Mouse (Mus musculus): ENCODE data around the gene 4930595D18Rik. TPM values are rescaled to one million over a fixed set of nuclear protein-coding genes. Genes with fewer than 3 reads are reported as not detected.

4930595D18Rik gene
- not detected in 2 replicates for polyA plus RNA-seq (2015; fragmentation: Nextera tagmentation; extraction: Ambion mirVana)

- H3K4me3 ChIP-seq (ENCODE audit: low read length), result no peak within 1 kb of the TSS
- H3K36me3 ChIP-seq (ENCODE audit: control insufficient read depth, insufficient read depth), result no peaks in the 10 kb centered on the region
- no peaks in the 10 kb centered on the region for H3K9me3 ChIP-seq (replicated peaks; ENCODE audit: control insufficient read depth, low read length)
- peaks cover 7% of the 10 kb centered on the region; the same call in 1 of the 2 replicates for H3K4me1 ChIP-seq (ENCODE audit: control insufficient read depth, insufficient read depth, low read length)
- H3K4me2 ChIP-seq (ENCODE audit: low read depth, low read length), result no peak within 1 kb of the TSS
- 49% methylated on average over 5 of the region's 5 CpGs for WGBS
- no peaks in the 10 kb centered on the region for H3K27me3 ChIP-seq (ENCODE audit: control insufficient read depth, insufficient read depth, low read length)
- no peak for ATAC-seq (replicated peaks; ENCODE audit: extremely low read depth, insufficient read depth, low FRiP score)
- no peak within 1 kb of the TSS for H3K9ac ChIP-seq (ENCODE audit: low read length)
- no peak within 1 kb of the TSS for H3K27ac ChIP-seq (ENCODE audit: low read length)
Observed at GRCm38 (mm10) chr12:111184476-111184875, at the start of gene 4930595D18Rik. TSS of gene 4930595D18Rik (minus strand) at chr12:111184491.

- peaks cover 13% of the 10 kb centered on the region for H3K4me1 ChIP-seq (ENCODE audit: control insufficient read depth, insufficient read depth, low read length)
- no peak overlapping the region for H3K4me3 ChIP-seq (ENCODE audit: low read length)
- H3K9ac ChIP-seq (ENCODE audit: low read length), result no peak overlapping the region
- H3K36me3 ChIP-seq (ENCODE audit: control insufficient read depth, insufficient read depth), result peaks cover 4% of the 10 kb centered on the region; the same call in 1 of the 2 replicates
- no peak overlapping the region for H3K4me2 ChIP-seq (ENCODE audit: low read depth, low read length)
- H3K27ac ChIP-seq (ENCODE audit: low read length), result no peak overlapping the region
- no peaks in the 10 kb centered on the region; the same call in 1 of the 2 replicates for H3K9me3 ChIP-seq (replicated peaks; ENCODE audit: control insufficient read depth, low read length)
- WGBS, result 91% methylated on average over 4 of the region's 4 CpGs
- no peaks in the 10 kb centered on the region for H3K27me3 ChIP-seq (ENCODE audit: control insufficient read depth, insufficient read depth, low read length)
- ATAC-seq (replicated peaks; ENCODE audit: extremely low read depth, insufficient read depth, low FRiP score), result no peak
Observed at GRCm38 (mm10) chr12:111233798-111234197, 49.5 kb upstream of the 4930595D18Rik start.

- no peak overlapping the region for H3K9ac ChIP-seq (ENCODE audit: low read length)
- H3K36me3 ChIP-seq (ENCODE audit: control insufficient read depth, insufficient read depth), result no peaks in the 10 kb centered on the region
- WGBS, result 89% methylated on average over 2 of the region's 2 CpGs
- H3K4me2 ChIP-seq (ENCODE audit: low read depth, low read length), result no peak overlapping the region
- H3K27ac ChIP-seq (ENCODE audit: low read length), result no peak overlapping the region
- no peaks in the 10 kb centered on the region; the same call in 1 of the 2 replicates for H3K9me3 ChIP-seq (replicated peaks; ENCODE audit: control insufficient read depth, low read length)
- H3K27me3 ChIP-seq (ENCODE audit: control insufficient read depth, insufficient read depth, low read length), result no peaks in the 10 kb centered on the region
- no peak overlapping the region for H3K4me3 ChIP-seq (ENCODE audit: low read length)
- H3K4me1 ChIP-seq (ENCODE audit: control insufficient read depth, insufficient read depth, low read length), result peaks cover 13% of the 10 kb centered on the region
- ATAC-seq (replicated peaks; ENCODE audit: extremely low read depth, insufficient read depth, low FRiP score), result no peak
Observed at GRCm38 (mm10) chr12:111230793-111231192, 46.5 kb upstream of the 4930595D18Rik start.

GRCm38 (mm10) chr12:111228488-111228887, 44.2 kb upstream of the 4930595D18Rik start:
- WGBS, result 90% methylated on average over 5 of the region's 5 CpGs
- Histone ChIP-seq H3K36me3 (ENCODE audit: control insufficient read depth, insufficient read depth) (no peaks in the 10 kb centered on the region), H3K27ac (ENCODE audit: low read length) (no peak overlapping the region), H3K27me3 (ENCODE audit: control insufficient read depth, insufficient read depth, low read length) (no peaks in the 10 kb centered on the region), H3K4me2 (ENCODE audit: low read depth, low read length) (no peak overlapping the region), H3K9ac (ENCODE audit: low read length) (no peak overlapping the region), H3K9me3 (replicated peaks; ENCODE audit: control insufficient read depth, low read length) (no peaks in the 10 kb centered on the region), H3K4me3 (ENCODE audit: low read length) (no peak overlapping the region), H3K4me1 (ENCODE audit: control insufficient read depth, insufficient read depth, low read length) (0 out of 2 replicates have a peak, but pooled peaks cover 3% of the 10 kb centered on the region)
- no peak for ATAC-seq (replicated peaks; ENCODE audit: extremely low read depth, insufficient read depth, low FRiP score)

GRCm38 (mm10) chr12:111227410-111227809, 43.1 kb upstream of the 4930595D18Rik start:
- no peak for ATAC-seq (replicated peaks; ENCODE audit: extremely low read depth, insufficient read depth, low FRiP score)
- Histone ChIP-seq H3K4me2 (ENCODE audit: low read depth, low read length) (no peak overlapping the region), H3K27me3 (ENCODE audit: control insufficient read depth, insufficient read depth, low read length) (no peaks in the 10 kb centered on the region), H3K4me1 (ENCODE audit: control insufficient read depth, insufficient read depth, low read length) (0 out of 2 replicates have a peak, but pooled peaks cover 3% of the 10 kb centered on the region), H3K9ac (ENCODE audit: low read length) (no peak overlapping the region), H3K36me3 (ENCODE audit: control insufficient read depth, insufficient read depth) (peaks cover 2% of the 10 kb centered on the region), H3K27ac (ENCODE audit: low read length) (no peak overlapping the region), H3K4me3 (ENCODE audit: low read length) (no peak overlapping the region), H3K9me3 (replicated peaks; ENCODE audit: control insufficient read depth, low read length) (peaks cover 2% of the 10 kb centered on the region; the same call in 1 of the 2 replicates)
- WGBS, result 72% methylated on average over 4 of the region's 4 CpGs

- no peak for ATAC-seq (replicated peaks; ENCODE audit: extremely low read depth, insufficient read depth, low FRiP score)
- Histone ChIP-seq H3K9ac (ENCODE audit: low read length) (no peak overlapping the region), H3K27ac (ENCODE audit: low read length) (no peak overlapping the region)
Observed at GRCm38 (mm10) chr12:111225197-111225780, 41.0 kb upstream of the 4930595D18Rik start.

GRCm38 (mm10) chr12:111218867-111219266, 34.6 kb upstream of the 4930595D18Rik start:
- no peak overlapping the region for H3K27ac ChIP-seq (ENCODE audit: low read length)
- H3K27me3 ChIP-seq (ENCODE audit: control insufficient read depth, insufficient read depth, low read length), result no peaks in the 10 kb centered on the region
- H3K9me3 ChIP-seq (replicated peaks; ENCODE audit: control insufficient read depth, low read length), result peaks cover 6% of the 10 kb centered on the region; the same call in 1 of the 2 replicates
- no peak overlapping the region for H3K9ac ChIP-seq (ENCODE audit: low read length)
- WGBS, result 91% methylated on average over 6 of the region's 6 CpGs
- ATAC-seq (replicated peaks; ENCODE audit: extremely low read depth, insufficient read depth, low FRiP score), result no peak
- peaks cover 16% of the 10 kb centered on the region for H3K36me3 ChIP-seq (ENCODE audit: control insufficient read depth, insufficient read depth)
- no peaks in the 10 kb centered on the region for H3K4me1 ChIP-seq (ENCODE audit: control insufficient read depth, insufficient read depth, low read length)
- no peak overlapping the region for H3K4me2 ChIP-seq (ENCODE audit: low read depth, low read length)
- H3K4me3 ChIP-seq (ENCODE audit: low read length), result no peak overlapping the region

More at GRCm38 (mm10) chr12:111225197-111225780, 41.0 kb upstream of the 4930595D18Rik start:
- Histone ChIP-seq H3K4me1 (ENCODE audit: control insufficient read depth, insufficient read depth, low read length) (0 out of 2 replicates have a peak, but pooled peaks cover 3% of the 10 kb centered on the region), H3K4me3 (ENCODE audit: low read length) (no peak overlapping the region), H3K9me3 (replicated peaks; ENCODE audit: control insufficient read depth, low read length) (peaks cover 3% of the 10 kb centered on the region; the same call in 1 of the 2 replicates), H3K36me3 (ENCODE audit: control insufficient read depth, insufficient read depth) (peaks cover 16% of the 10 kb centered on the region), H3K4me2 (ENCODE audit: low read depth, low read length) (no peak overlapping the region), H3K27me3 (ENCODE audit: control insufficient read depth, insufficient read depth, low read length) (no peaks in the 10 kb centered on the region)
- 55% methylated on average over 10 of the region's 10 CpGs for WGBS

GRCm38 (mm10) chr12:111211729-111212128, 27.4 kb upstream of the 4930595D18Rik start:
- Histone ChIP-seq H3K27ac (ENCODE audit: low read length) (no peak overlapping the region), H3K9me3 (replicated peaks; ENCODE audit: control insufficient read depth, low read length) (no peaks in the 10 kb centered on the region), H3K27me3 (ENCODE audit: control insufficient read depth, insufficient read depth, low read length) (no peaks in the 10 kb centered on the region), H3K36me3 (ENCODE audit: control insufficient read depth, insufficient read depth) (no peaks in the 10 kb centered on the region), H3K4me1 (ENCODE audit: control insufficient read depth, insufficient read depth, low read length) (no peaks in the 10 kb centered on the region; the same call in 1 of the 2 replicates), H3K9ac (ENCODE audit: low read length) (no peak overlapping the region), H3K4me2 (ENCODE audit: low read depth, low read length) (no peak overlapping the region), H3K4me3 (ENCODE audit: low read length) (no peak overlapping the region)
- ATAC-seq (replicated peaks; ENCODE audit: extremely low read depth, insufficient read depth, low FRiP score), result no peak
- 88% methylated on average over 5 of the region's 5 CpGs for WGBS

- no peaks in the 10 kb centered on the region for H3K36me3 ChIP-seq (ENCODE audit: control insufficient read depth, insufficient read depth)
- no peak overlapping the region for H3K9ac ChIP-seq (ENCODE audit: low read length)
- H3K4me2 ChIP-seq (ENCODE audit: low read depth, low read length), result no peak overlapping the region
- no peak overlapping the region for H3K4me3 ChIP-seq (ENCODE audit: low read length)
- no peaks in the 10 kb centered on the region for H3K27me3 ChIP-seq (ENCODE audit: control insufficient read depth, insufficient read depth, low read length)
- H3K27ac ChIP-seq (ENCODE audit: low read length), result no peak overlapping the region
- no peaks in the 10 kb centered on the region for H3K4me1 ChIP-seq (ENCODE audit: control insufficient read depth, insufficient read depth, low read length)
- no peaks in the 10 kb centered on the region for H3K9me3 ChIP-seq (replicated peaks; ENCODE audit: control insufficient read depth, low read length)
- WGBS, result 75% methylated on average over 3 of the region's 3 CpGs
- ATAC-seq (replicated peaks; ENCODE audit: extremely low read depth, insufficient read depth, low FRiP score), result no peak
Observed at GRCm38 (mm10) chr12:111207641-111208040, 23.4 kb upstream of the 4930595D18Rik start.
